Mouse (Mus musculus): ENCODE measurements around the gene Plekhh2.

DNA sequence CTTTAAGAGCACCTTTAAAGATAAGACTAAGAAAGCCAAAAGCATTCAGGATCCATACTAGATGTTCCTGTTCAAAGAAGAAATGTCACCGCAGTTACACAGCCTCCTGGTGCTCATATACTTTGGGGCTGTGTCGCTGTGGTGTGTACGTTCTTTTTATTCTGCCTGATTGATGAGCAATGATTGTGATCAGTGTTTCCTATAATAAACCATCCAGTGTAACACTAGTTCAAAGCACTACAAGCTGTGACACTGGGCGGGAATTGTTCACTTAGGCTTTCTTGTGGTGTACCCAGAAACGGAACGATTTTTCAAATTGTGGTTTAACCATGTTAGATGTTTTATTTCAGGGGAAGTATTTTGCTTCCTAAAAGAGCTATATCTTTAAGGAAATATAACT lies 120.1 kb downstream of the Plekhh2 start:
- no peak for TF ChIP-seq CTCF (conservative IDR thresholded peaks at IDR 0.05; ENCODE audit: low read length)
- TF ChIP-seq NANOG (IDR thresholded peaks at IDR 0.05; ENCODE audit: borderline replicate concordance, low read length): no peak
